Mouse (Mus musculus) embryonic facial prominence, embryonic 14.5 days (tissue): ENCODE measurements around the gene Gm7697. TPM values are rescaled to one million over a fixed set of nuclear protein-coding genes. Genes with fewer than 3 reads are reported as not detected.
"Not testable (repeated sequence)": the region's sequence is repeated elsewhere in the genome, so short reads cannot be mapped to it uniquely, and the experiment has no call there.

Experiments
- ATAC-seq: fragments of 200-750 bp; cut with Nextera tagmentation; 2 replicates; pipeline ENCODE4 v1.8.0; 2017; ENCODE audit warnings: low read depth, moderate number of reproducible peaks, moderate TSS enrichment
- DNase-seq: peaks from one replicate; pipeline ENCODE4 v3.0.0-alpha.2; 2015; ENCODE audit warnings: low spot score
- H3K27ac ChIP-seq: fragments of 300-500 bp; sonication (generic); replicated peaks from 2 replicates; pipeline ENCODE4 v1.5.1; 2014; ENCODE audit warnings: low read depth, mild to moderate bottlenecking, low read length, moderate library complexity
- H3K27me3 ChIP-seq: fragments of 300-500 bp; sonication (generic); replicated peaks from 2 replicates; pipeline ENCODE4 v1.6.1; 2014; ENCODE audit warnings: low read length; ENCODE audit not compliant: control insufficient read depth, insufficient read depth
- H3K36me3 ChIP-seq: fragments of 300-500 bp; sonication (generic); 2 replicates; pipeline ENCODE4 v1.6.1; 2014; ENCODE audit warnings: low read length, mixed read lengths; ENCODE audit not compliant: control insufficient read depth, insufficient read depth
- H3K4me1 ChIP-seq: fragments of 300-500 bp; sonication (generic); 2 replicates; pipeline ENCODE4 v1.6.1; 2014; ENCODE audit warnings: antibody characterized with exemption, low read length; ENCODE audit not compliant: control insufficient read depth, insufficient read depth
- H3K4me2 ChIP-seq: fragments of 300-500 bp; sonication (generic); 2 replicates; pipeline ENCODE4 v1.6.1; 2014; ENCODE audit warnings: low read depth, mild to moderate bottlenecking, low read length, moderate library complexity, mixed read lengths
- H3K4me3 ChIP-seq: fragments of 300-500 bp; sonication (generic); 2 replicates; pipeline ENCODE4 v1.5.1; 2014; ENCODE audit warnings: low read depth, mild to moderate bottlenecking, low read length
- H3K9ac ChIP-seq: fragments of 300-500 bp; sonication (generic); 2 replicates; pipeline ENCODE4 v1.6.1; 2014; ENCODE audit warnings: low read depth, mild to moderate bottlenecking, low read length, moderate library complexity, mixed read lengths
- H3K9me3 ChIP-seq: fragments of 300-500 bp; sonication (generic); 2 replicates; pipeline ENCODE4 v1.6.1; 2016; ENCODE audit warnings: low read length; ENCODE audit not compliant: control insufficient read depth
- WGBS: fragments of 180-500 bp; shearing (Covaris S2); extraction: QIAGEN DNeasy Blood & Tissue Kit; methylation state at CpG from one replicate; pipeline ENCODE4 v1.1.7; 2014; 5-methylcytosine and 5-hydroxymethylcytosine counted together
- polyA plus RNA-seq: library from polyadenylated mRNA; unstranded; fragments of >200 nt; fragmentation: Nextera tagmentation; extraction: Ambion mirVana; gene quantifications from 2 replicates; pipeline ENCODE4 v1.2.1, GENCODE M21; 2014

The Gm7697 gene
- polyA plus RNA-seq, result not detected in 2 replicates

DNA sequence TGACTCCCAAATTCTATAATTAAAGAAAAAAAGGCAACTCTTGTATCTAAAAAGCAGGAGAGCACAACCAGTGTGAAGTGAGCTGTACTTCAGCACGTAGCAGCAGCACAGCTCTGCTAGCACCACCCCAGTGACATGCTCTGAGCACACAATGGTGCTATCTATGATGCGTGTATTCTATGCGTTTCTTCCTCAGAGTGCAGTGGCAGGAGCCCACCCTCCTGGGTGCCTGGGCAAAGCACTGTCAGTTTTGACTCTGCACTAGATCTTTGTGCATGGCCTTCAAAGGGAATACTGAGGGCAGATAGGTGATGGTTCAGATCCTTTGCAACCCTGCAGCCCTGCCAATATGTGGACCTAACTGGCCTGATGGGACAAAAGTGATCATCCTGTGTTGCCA, at the start of gene Gm7697:
Gm7697 (minus strand) TSS at position 101 of the 400 bp plus-strand sequence.
- not testable (repeated sequence) for H3K9ac ChIP-seq, DNase-seq, H3K4me3 ChIP-seq, H3K27me3 ChIP-seq, ATAC-seq, H3K9me3 ChIP-seq, H3K4me1 ChIP-seq, H3K36me3 ChIP-seq, H3K4me2 ChIP-seq, H3K27ac ChIP-seq
- WGBS, result 80% methylated on average over 1 of the region's 3 CpGs

GRCm38 (mm10) chr8:69551249-69551648, 28.5 kb upstream of the Gm7697 start:
- 50% methylated on average over 2 of the region's 2 CpGs for WGBS
- not testable (repeated sequence) for H3K4me1 ChIP-seq, ATAC-seq, DNase-seq, H3K4me2 ChIP-seq, H3K36me3 ChIP-seq, H3K9me3 ChIP-seq, H3K27ac ChIP-seq, H3K27me3 ChIP-seq, H3K4me3 ChIP-seq, H3K9ac ChIP-seq

- 8% methylated on average over 8 of the region's 8 CpGs for WGBS
- H3K27ac ChIP-seq, H3K9me3 ChIP-seq, H3K36me3 ChIP-seq, H3K27me3 ChIP-seq, H3K4me3 ChIP-seq, H3K4me1 ChIP-seq, ATAC-seq, H3K9ac ChIP-seq, H3K4me2 ChIP-seq: not testable (repeated sequence)
- DNase-seq, result peak; percentile 35
Measured at GRCm38 (mm10) chr8:69549556-69549955, 26.8 kb upstream of the Gm7697 start.

- not testable (repeated sequence) for H3K4me3 ChIP-seq, H3K27me3 ChIP-seq, H3K4me2 ChIP-seq, H3K9me3 ChIP-seq, H3K4me1 ChIP-seq, H3K27ac ChIP-seq, ATAC-seq, H3K36me3 ChIP-seq, DNase-seq, H3K9ac ChIP-seq
- 96% methylated on average over 3 of the region's 3 CpGs for WGBS
Measured at GRCm38 (mm10) chr8:69548114-69548513, 25.3 kb upstream of the Gm7697 start.

GRCm38 (mm10) chr8:69547208-69547607, 24.4 kb upstream of the Gm7697 start:
- not testable (repeated sequence) for H3K9ac ChIP-seq, H3K4me1 ChIP-seq, H3K4me3 ChIP-seq, ATAC-seq, H3K27me3 ChIP-seq, H3K27ac ChIP-seq, H3K36me3 ChIP-seq, H3K4me2 ChIP-seq, H3K9me3 ChIP-seq
- WGBS, result 67% methylated on average over 7 of the region's 7 CpGs
- DNase-seq, result peak; percentile 5

DNA sequence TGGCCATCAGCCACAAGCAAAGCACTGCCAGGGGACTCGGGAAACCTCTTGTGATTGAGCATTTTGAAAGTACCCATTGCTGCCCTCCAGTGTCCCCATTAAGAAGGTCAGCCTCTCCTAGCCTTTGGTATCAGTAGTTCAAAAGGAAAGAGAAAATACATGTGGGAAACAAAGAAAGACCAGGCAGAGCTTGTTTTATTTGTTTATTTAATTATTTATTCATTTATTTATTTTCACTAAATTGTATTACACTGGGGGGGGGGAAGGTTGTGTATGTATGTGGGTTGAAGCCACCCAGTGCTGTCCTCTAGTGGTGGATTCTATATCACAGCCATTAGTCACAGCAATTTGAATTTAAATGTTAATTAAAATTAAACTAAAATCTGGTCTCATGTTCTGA, 22.2 kb upstream of the Gm7697 start:
- H3K27me3 ChIP-seq, H3K27ac ChIP-seq, ATAC-seq, H3K36me3 ChIP-seq, H3K4me3 ChIP-seq, H3K9me3 ChIP-seq, H3K9ac ChIP-seq, H3K4me2 ChIP-seq, H3K4me1 ChIP-seq, DNase-seq: not testable (repeated sequence)
- WGBS, result 29% methylated on average over 1 of the region's 1 CpGs

GRCm38 (mm10) chr8:69544511-69544910, 21.7 kb upstream of the Gm7697 start:
- H3K9me3 ChIP-seq, H3K27ac ChIP-seq, H3K4me2 ChIP-seq, DNase-seq, ATAC-seq, H3K36me3 ChIP-seq, H3K4me3 ChIP-seq, H3K9ac ChIP-seq, H3K27me3 ChIP-seq, H3K4me1 ChIP-seq: not testable (repeated sequence)
- 91% methylated on average over 13 of the region's 13 CpGs for WGBS

DNA sequence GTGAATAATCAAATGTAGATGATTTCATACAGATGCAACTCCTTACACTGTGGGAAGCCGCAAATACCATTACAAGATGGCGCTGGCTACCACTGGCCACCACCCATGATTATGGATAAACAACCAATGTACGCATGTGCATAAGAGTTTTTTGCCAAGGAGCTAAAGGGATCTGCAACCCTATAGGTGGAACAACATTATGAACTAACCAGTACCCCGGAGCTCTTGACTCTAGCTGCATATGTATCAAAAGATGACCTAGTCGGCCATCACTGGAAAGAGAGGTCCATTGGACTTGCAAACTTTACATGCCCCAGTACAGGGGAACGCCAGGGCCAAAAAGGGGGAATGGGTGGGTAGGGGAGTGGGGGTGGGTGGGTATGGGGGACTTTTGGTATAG, 21.2 kb upstream of the Gm7697 start:
- H3K27me3 ChIP-seq, H3K4me3 ChIP-seq, H3K4me1 ChIP-seq, H3K9ac ChIP-seq, ATAC-seq, H3K36me3 ChIP-seq, DNase-seq, H3K9me3 ChIP-seq, H3K27ac ChIP-seq, H3K4me2 ChIP-seq: not testable (repeated sequence)
- 96% methylated on average over 4 of the region's 6 CpGs for WGBS

DNA sequence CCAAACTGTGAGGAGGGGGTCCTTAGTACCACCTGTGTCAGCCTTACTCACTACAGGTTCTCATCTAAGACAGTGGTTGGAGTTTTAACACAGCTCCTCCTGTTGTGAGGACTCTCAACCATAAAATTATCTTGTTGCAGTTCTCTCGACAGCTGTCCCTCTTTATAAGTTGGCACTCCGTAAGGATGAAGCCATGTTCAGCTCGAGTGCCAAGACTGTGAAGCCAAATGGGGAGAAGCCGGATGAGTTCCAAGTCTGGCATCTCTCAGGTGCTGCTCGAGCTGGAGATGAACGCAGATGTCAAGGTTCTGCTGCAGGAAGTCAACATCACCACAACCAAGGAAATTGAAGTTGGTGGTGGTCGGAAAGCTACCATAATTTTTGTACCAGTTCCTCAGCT, 18.0 kb upstream of the Gm7697 start:
- not testable (repeated sequence) for H3K36me3 ChIP-seq, DNase-seq, H3K4me3 ChIP-seq, H3K4me1 ChIP-seq, H3K9ac ChIP-seq, H3K4me2 ChIP-seq, H3K27me3 ChIP-seq, H3K27ac ChIP-seq, H3K9me3 ChIP-seq, ATAC-seq
- WGBS, result 72% methylated on average over 6 of the region's 7 CpGs
